Mouse (Mus musculus): ENCODE measurements around the gene 4930579F01Rik.

GRCm38 (mm10) chr3:138222511-138222910, 28.9 kb upstream of the 4930579F01Rik start:
- TF ChIP-seq CTCF (IDR thresholded peaks at IDR 0.05; ENCODE audit: extremely low read depth, insufficient read depth, low read length) (no peak), POLR2A (IDR thresholded peaks at IDR 0.05; ENCODE audit: extremely low read depth, insufficient read depth, low read length) (no peak)

Measured in cortical plate, adult 2 months (tissue).